Mouse (Mus musculus) bone marrow macrophage, adult 2 months (primary cell): ENCODE data around the gene Trim56.

ENCODE experiments used
- CTCF ChIP-seq: IDR thresholded peaks from 2 replicates; pipeline ENCODE4 v1.5.1; 2012; ENCODE audit warnings: low read depth, mild to moderate bottlenecking, low read length, moderate library complexity
- POLR2A ChIP-seq: IDR thresholded peaks from 2 replicates; pipeline ENCODE4 v1.6.1; 2012; ENCODE audit warnings: mild to moderate bottlenecking, low read depth, low read length, borderline replicate concordance

GRCm38 (mm10) chr5:137078616-137079015, 37.4 kb downstream of the Trim56 start:
- TF ChIP-seq POLR2A (no peak), CTCF (no peak)
